Mouse (Mus musculus) megakaryocyte progenitor cell, adult 5-6 weeks (primary cell): ENCODE results near the gene Naa20. TPM values are rescaled to one million over a fixed set of nuclear protein-coding genes. Genes with fewer than 3 reads are reported as not detected.
A peak's percentile ranks its signal among the peaks of the same experiment; 100 is the strongest.

Source experiments
- ATAC-seq: replicated peaks from 2 replicates; pipeline ENCODE4 v1.8.0; 2016; ENCODE audit warnings: mild to moderate bottlenecking, moderate TSS enrichment, inconsistent platforms; ENCODE audit not compliant: poor library complexity
- total RNA-seq, 2 experiments: library from RNA; stranded (forward) in 1 of 2; stranded (reverse) in 1 of 2; fragments of 157-497, 149-512 nt in 1 of 2; fragments of 200-1000 nt in 1 of 2; gene quantifications; 2 replicates each; pipeline versions ENCODE4 v1.2.3 to v1.2.4; 2015 to 2017

Naa20 gene
- total RNA-seq (2015) (88.0 and 96.1 TPM in 2 replicates), total RNA-seq (2017) (65.8 and 67.3 TPM in 2 replicates)

- ATAC-seq: no peak
Measured at GRCm38 (mm10) chr2:145901861-145902260, at the start of gene Naa20. Naa20 (plus strand) TSS chr2:145902099.

- ATAC-seq: no peak
Measured at GRCm38 (mm10) chr2:145855831-145856230, 46.1 kb upstream of the Naa20 start.

GRCm38 (mm10) chr2:145857864-145858263, 44.0 kb upstream of the Naa20 start:
- ATAC-seq: no peak

- ATAC-seq: peak; percentile 79
Measured at GRCm38 (mm10) chr2:145859442-145859931, 42.4 kb upstream of the Naa20 start.

- ATAC-seq: peak; percentile 78
Measured at GRCm38 (mm10) chr2:145859932-145860801, 41.7 kb upstream of the Naa20 start.

- ATAC-seq: no peak
Measured at GRCm38 (mm10) chr2:145861193-145862123, 40.4 kb upstream of the Naa20 start.

- no peak for ATAC-seq
Measured at GRCm38 (mm10) chr2:145862206-145862817, 39.6 kb upstream of the Naa20 start.

GRCm38 (mm10) chr2:145865344-145865743, 36.6 kb upstream of the Naa20 start:
- ATAC-seq: no peak

GRCm38 (mm10) chr2:145866238-145866637, 35.7 kb upstream of the Naa20 start:
- no peak for ATAC-seq

GRCm38 (mm10) chr2:145866695-145867449, 35.0 kb upstream of the Naa20 start:
- ATAC-seq: peak; percentile 83

GRCm38 (mm10) chr2:145871308-145871707, 30.6 kb upstream of the Naa20 start:
- no peak for ATAC-seq

GRCm38 (mm10) chr2:145872099-145872498, 29.8 kb upstream of the Naa20 start:
- no peak for ATAC-seq

GRCm38 (mm10) chr2:145873953-145874352, 27.9 kb upstream of the Naa20 start:
- ATAC-seq: no peak

GRCm38 (mm10) chr2:145874879-145875482, 26.9 kb upstream of the Naa20 start:
- ATAC-seq: no peak

- no peak for ATAC-seq
Measured at GRCm38 (mm10) chr2:145877191-145877590, 24.7 kb upstream of the Naa20 start.

GRCm38 (mm10) chr2:145880887-145881747, 20.8 kb upstream of the Naa20 start:
- peak; percentile 32; the same call in 1 of the 2 replicates for ATAC-seq

- no peak for ATAC-seq
Measured at GRCm38 (mm10) chr2:145881932-145882331, 20.0 kb upstream of the Naa20 start.

GRCm38 (mm10) chr2:145882398-145882797, 19.5 kb upstream of the Naa20 start:
- ATAC-seq: peak; percentile 43; the same call in 1 of the 2 replicates
